Mouse (Mus musculus) forebrain, embryonic 16.5 days (tissue): ENCODE results near the gene Hrasls5. TPM values are rescaled to one million over a fixed set of nuclear protein-coding genes. Genes with fewer than 3 reads are reported as not detected.

Experiments
- ATAC-seq: fragments of 200-750 bp; cut with Nextera tagmentation; 2 replicates; pipeline ENCODE4 v1.8.0; 2017; ENCODE audit warnings: mild to moderate bottlenecking, moderate library complexity
- H3K27ac ChIP-seq: fragments of 300-500 bp; sonication (generic); 2 replicates; pipeline ENCODE4 v1.5.1; 2014; ENCODE audit warnings: low read length, control low read depth
- H3K27me3 ChIP-seq: fragments of 300-500 bp; sonication (generic); replicated peaks from 2 replicates; pipeline ENCODE4 v1.6.1; 2014; ENCODE audit warnings: low read length; ENCODE audit not compliant: control insufficient read depth, insufficient read depth
- H3K36me3 ChIP-seq: fragments of 300-500 bp; sonication (generic); 2 replicates; pipeline ENCODE4 v1.6.1; 2014; ENCODE audit not compliant: control insufficient read depth, insufficient read depth
- H3K4me1 ChIP-seq: fragments of 300-500 bp; sonication (generic); replicated peaks from 2 replicates; pipeline ENCODE4 v1.6.1; 2014; ENCODE audit warnings: low read length; ENCODE audit not compliant: control insufficient read depth, insufficient read depth
- H3K4me2 ChIP-seq: fragments of 300-500 bp; sonication (generic); 2 replicates; pipeline ENCODE4 v1.6.1; 2014; ENCODE audit warnings: mild to moderate bottlenecking, low read length, control low read depth
- H3K4me3 ChIP-seq: fragments of 300-500 bp; sonication (generic); replicated peaks from 2 replicates; pipeline ENCODE4 v1.5.1; 2014; ENCODE audit warnings: mild to moderate bottlenecking, low read length, control low read depth
- H3K9ac ChIP-seq: fragments of 300-500 bp; sonication (generic); replicated peaks from 2 replicates; pipeline ENCODE4 v1.6.1; 2014; ENCODE audit warnings: low read depth, low read length, control low read depth
- H3K9me3 ChIP-seq: fragments of 300-500 bp; sonication (generic); 2 replicates; pipeline ENCODE4 v1.6.1; 2016; ENCODE audit warnings: low read length; ENCODE audit not compliant: control insufficient read depth
- WGBS: fragments of 180-500 bp; shearing (Covaris S2); extraction: QIAGEN DNeasy Blood & Tissue Kit; methylation state at CpG from one replicate; pipeline ENCODE4 v1.1.7; 2014; 5-methylcytosine and 5-hydroxymethylcytosine counted together
- polyA plus RNA-seq: library from polyadenylated mRNA; unstranded; fragments of >200 nt; fragmentation: Nextera tagmentation; extraction: Ambion mirVana; gene quantifications from 2 replicates; pipeline ENCODE4 v1.2.1, GENCODE M21; 2015

Gene Hrasls5
- polyA plus RNA-seq, 1 experiment from 2014 or later = not detected

DNA sequence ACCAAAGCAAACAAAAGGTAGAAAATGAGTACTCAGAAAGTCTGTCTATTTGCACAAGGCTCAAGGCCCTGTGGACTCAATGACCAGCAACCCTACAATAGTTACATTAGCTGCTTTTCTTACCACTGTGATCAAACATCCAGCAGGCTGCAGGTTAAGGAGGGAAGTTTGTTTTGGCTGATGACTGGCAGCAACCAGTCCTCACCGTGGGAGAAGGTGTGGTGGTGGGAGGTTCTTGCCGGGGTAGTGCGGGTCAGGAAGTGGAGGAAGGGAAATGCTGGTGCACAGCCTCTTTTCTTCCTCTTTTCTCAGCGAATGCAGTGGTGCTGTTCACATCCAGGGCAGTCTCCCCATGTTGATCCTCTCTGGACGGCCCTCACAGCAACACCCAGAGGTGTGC is 31.3 kb upstream of the Hrasls5 start:
- Histone ChIP-seq H3K27me3 (no peaks in the 10 kb centered on the region), H3K4me2 (no peak overlapping the region), H3K4me3 (no peak overlapping the region), H3K9ac (no peak overlapping the region), H3K27ac (no peak overlapping the region), H3K36me3 (no peaks in the 10 kb centered on the region), H3K9me3 (no peaks in the 10 kb centered on the region), H3K4me1 (no peaks in the 10 kb centered on the region)
- no peak for ATAC-seq
- WGBS = 80% methylated on average over 5 of the region's 5 CpGs

DNA sequence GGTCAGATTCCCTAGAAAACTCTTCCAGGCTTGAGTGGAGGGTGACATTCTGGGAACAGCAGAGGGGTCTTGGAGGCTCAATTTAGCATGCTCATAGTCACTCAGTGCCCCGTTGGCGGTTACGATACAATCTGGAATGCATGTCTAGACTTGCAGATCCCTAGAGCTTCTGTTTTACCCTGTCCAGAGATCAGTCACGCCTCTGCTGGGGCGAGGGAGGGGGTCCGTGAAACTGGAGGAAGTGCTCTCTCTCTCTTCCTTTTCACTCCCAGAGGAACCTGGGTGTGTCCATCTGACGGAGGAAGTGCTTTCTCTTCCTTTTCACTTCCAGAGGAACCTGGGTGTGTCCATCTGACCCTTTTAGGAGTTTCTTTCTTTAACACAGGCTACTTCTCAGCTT is 29.2 kb upstream of the Hrasls5 start:
- 78% methylated on average over 7 of the region's 7 CpGs for WGBS
- Histone ChIP-seq H3K4me1 (no peaks in the 10 kb centered on the region), H3K9ac (no peak overlapping the region), H3K36me3 (no peaks in the 10 kb centered on the region), H3K27ac (no peak overlapping the region), H3K9me3 (no peaks in the 10 kb centered on the region), H3K27me3 (no peaks in the 10 kb centered on the region), H3K4me3 (no peak overlapping the region), H3K4me2 (no peak overlapping the region)
- ATAC-seq = no peak

DNA sequence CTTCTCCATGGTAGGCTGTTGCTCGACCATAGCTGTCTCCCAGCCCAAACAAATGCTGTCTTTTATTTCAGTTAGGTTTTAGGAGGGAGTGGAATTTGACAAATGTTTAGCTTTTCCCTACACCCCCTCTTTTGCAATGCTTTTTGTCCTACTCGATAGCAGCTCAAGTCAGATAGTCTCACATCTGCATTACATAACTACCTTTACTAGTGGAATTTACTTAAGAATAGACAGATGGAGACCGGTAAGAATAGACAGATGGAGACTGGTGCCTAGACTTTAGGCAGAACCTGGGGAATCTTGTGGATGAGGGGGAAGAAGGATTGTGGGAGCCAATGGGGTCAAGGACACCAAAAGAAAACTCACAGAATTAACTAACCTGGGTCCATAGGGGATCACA is 28.7 kb upstream of the Hrasls5 start:
- H3K4me3 ChIP-seq = no peak overlapping the region
- no peak overlapping the region for H3K4me2 ChIP-seq
- no peaks in the 10 kb centered on the region for H3K27me3 ChIP-seq
- H3K27ac ChIP-seq = no peak overlapping the region
- no peak for ATAC-seq
- H3K9me3 ChIP-seq = no peaks in the 10 kb centered on the region
- H3K9ac ChIP-seq = no peak overlapping the region
- H3K36me3 ChIP-seq = no peaks in the 10 kb centered on the region
- no peaks in the 10 kb centered on the region for H3K4me1 ChIP-seq
- 72% methylated on average over 3 of the region's 3 CpGs for WGBS

DNA sequence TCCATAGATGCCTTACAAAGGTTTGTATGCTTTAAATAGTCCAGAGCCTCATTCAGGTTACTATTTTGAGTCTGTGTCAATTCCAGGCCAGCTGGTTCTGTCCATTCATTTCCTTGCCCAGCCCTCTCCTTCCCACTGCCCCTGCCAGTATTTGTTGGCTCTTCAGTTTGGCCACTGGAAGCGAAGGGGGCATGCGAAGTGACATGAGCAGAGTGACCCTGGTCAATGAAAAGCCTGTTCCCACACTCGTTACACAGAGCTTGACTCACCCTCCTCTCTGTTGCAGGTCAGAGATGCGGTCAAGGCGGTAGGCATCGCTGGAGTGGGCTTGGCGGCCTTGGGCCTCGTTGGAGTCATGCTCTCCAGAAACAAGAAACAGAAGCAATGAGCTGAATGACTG is 27.1 kb upstream of the Hrasls5 start:
- Histone ChIP-seq H3K36me3 (no peaks in the 10 kb centered on the region), H3K4me1 (no peaks in the 10 kb centered on the region), H3K27me3 (no peaks in the 10 kb centered on the region), H3K4me3 (no peak overlapping the region), H3K9ac (no peak overlapping the region), H3K4me2 (no peak overlapping the region), H3K9me3 (no peaks in the 10 kb centered on the region), H3K27ac (no peak overlapping the region)
- 81% methylated on average over 8 of the region's 8 CpGs for WGBS
- ATAC-seq = no peak

DNA sequence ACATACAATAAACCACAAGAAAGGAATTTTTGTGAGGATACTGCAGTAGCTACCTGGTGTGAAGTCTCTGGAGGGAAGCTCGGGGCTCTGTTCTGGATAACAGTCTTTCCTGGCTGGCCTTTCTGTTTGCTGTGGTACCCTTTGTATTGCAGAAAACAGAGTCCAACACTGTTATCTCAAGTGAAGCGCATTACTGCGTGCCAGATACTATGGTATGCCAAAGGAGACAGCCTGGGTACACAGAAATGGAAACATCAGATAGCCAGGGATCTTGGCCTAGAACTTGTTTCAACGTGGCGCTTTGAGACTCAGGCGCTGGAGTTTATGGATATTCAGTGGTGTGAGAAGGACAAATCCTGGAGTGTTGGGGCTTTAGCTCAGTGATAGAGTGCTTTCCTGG is 26.6 kb upstream of the Hrasls5 start:
- no peak overlapping the region for H3K4me2 ChIP-seq
- H3K4me3 ChIP-seq = no peak overlapping the region
- no peak overlapping the region for H3K9ac ChIP-seq
- no peaks in the 10 kb centered on the region for H3K4me1 ChIP-seq
- ATAC-seq = no peak
- H3K9me3 ChIP-seq = no peaks in the 10 kb centered on the region
- H3K27me3 ChIP-seq = no peaks in the 10 kb centered on the region
- WGBS = 93% methylated on average over 6 of the region's 6 CpGs
- H3K36me3 ChIP-seq = no peaks in the 10 kb centered on the region
- H3K27ac ChIP-seq = no peak overlapping the region

DNA sequence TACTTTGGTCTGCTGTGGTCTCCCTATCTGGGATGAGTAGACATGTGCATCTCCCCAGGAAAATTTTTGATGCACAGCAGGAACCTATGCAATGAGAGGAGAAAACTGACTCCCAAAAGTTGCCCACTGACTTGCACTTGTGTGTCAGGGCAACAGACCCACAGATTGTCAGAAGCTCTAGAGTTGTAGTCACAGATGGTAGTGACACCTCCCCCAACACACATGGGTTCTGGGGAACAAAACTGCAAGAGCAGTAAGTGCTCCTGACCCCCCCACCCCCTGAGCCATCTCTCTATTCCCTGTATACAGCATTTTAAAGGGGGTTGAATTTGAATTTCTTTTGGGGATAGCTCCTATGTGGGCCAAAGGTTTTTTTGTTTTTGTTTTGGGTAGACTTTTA is 21.5 kb upstream of the Hrasls5 start:
- Histone ChIP-seq H3K27ac (no peak overlapping the region), H3K9me3 (no peaks in the 10 kb centered on the region), H3K9ac (no peak overlapping the region), H3K4me1 (no peaks in the 10 kb centered on the region), H3K4me3 (no peak overlapping the region), H3K36me3 (no peaks in the 10 kb centered on the region), H3K4me2 (no peak overlapping the region), H3K27me3 (no peaks in the 10 kb centered on the region)
- ATAC-seq = no peak

DNA sequence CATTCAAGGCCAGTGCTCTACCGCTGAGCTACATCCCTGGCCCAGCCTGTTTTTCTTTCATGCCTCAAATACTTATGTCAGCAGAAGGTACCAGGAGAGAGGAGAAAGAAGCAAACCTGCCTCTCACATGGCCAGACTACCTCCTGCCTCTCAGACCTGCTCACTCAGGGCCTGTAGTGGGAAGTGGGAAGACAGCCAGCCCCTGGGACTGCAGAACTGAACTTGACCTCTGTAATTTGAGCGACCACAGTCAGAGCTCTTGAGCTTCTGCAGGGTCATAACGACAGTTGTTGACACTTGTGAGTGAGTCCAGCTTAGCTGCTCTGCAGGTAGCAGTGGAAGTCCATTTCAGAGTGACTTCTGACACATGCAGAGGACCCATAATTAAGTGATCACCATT is 20.3 kb upstream of the Hrasls5 start:
- H3K4me2 ChIP-seq = no peak overlapping the region
- H3K27ac ChIP-seq = no peak overlapping the region
- no peaks in the 10 kb centered on the region for H3K4me1 ChIP-seq
- no peak overlapping the region for H3K4me3 ChIP-seq
- no peaks in the 10 kb centered on the region for H3K9me3 ChIP-seq
- H3K27me3 ChIP-seq = no peaks in the 10 kb centered on the region
- no peaks in the 10 kb centered on the region for H3K36me3 ChIP-seq
- H3K9ac ChIP-seq = no peak overlapping the region
- WGBS = 70% methylated on average over 3 of the region's 3 CpGs
- no peak for ATAC-seq

DNA sequence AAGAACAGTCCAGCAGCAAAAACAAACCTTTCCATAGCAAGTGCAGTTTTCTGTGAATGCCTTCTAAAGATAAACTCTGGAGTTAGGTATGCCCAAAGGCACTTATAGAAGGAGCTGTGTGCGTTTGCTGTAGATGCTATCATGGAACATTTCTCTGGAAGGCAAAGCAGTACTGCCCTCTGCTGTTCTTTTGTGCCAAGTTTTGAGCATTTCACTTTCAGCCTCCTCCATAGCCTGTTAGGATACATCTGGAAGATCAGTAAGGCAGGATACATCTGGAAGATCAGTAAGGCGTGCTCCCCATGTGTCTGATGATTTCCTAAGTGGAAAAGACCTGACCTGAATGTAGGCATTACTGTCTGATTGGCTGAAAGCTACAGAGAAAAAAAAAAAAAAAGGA is 16.8 kb upstream of the Hrasls5 start:
- no peak for ATAC-seq
- H3K9ac ChIP-seq = no peak overlapping the region
- no peaks in the 10 kb centered on the region for H3K36me3 ChIP-seq
- H3K4me1 ChIP-seq = no peaks in the 10 kb centered on the region
- WGBS = 28% methylated on average over 2 of the region's 2 CpGs
- H3K4me2 ChIP-seq = no peak overlapping the region
- H3K27me3 ChIP-seq = no peaks in the 10 kb centered on the region
- no peaks in the 10 kb centered on the region for H3K9me3 ChIP-seq
- H3K27ac ChIP-seq = no peak overlapping the region
- H3K4me3 ChIP-seq = no peak overlapping the region

DNA sequence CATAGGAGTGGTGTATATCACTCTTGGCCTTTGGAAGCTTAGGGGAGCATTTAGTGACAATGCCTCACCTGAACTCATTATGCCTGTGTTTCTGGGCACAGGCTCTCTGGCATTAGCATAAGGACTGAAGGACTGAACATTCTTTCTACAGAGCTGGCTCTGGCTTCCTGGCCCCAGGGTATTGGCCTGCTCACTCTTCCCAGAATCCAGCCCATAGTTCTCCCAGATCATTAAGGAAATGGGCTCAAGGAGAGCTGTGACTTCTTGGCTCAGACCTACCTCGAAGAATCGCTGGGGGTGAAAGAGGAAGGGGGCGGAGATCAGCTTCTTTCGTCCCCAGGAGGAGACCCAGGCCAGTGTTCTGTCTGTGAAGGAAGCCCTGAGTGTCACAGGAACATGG is 13.9 kb upstream of the Hrasls5 start:
- 65% methylated on average over 4 of the region's 4 CpGs for WGBS
- no peak overlapping the region for H3K27ac ChIP-seq
- no peak overlapping the region for H3K4me2 ChIP-seq
- H3K36me3 ChIP-seq = no peaks in the 10 kb centered on the region
- ATAC-seq = no peak
- H3K4me1 ChIP-seq = peaks cover 4% of the 10 kb centered on the region
- H3K9me3 ChIP-seq = no peaks in the 10 kb centered on the region
- H3K4me3 ChIP-seq = no peak overlapping the region
- H3K9ac ChIP-seq = no peak overlapping the region
- no peaks in the 10 kb centered on the region for H3K27me3 ChIP-seq

DNA sequence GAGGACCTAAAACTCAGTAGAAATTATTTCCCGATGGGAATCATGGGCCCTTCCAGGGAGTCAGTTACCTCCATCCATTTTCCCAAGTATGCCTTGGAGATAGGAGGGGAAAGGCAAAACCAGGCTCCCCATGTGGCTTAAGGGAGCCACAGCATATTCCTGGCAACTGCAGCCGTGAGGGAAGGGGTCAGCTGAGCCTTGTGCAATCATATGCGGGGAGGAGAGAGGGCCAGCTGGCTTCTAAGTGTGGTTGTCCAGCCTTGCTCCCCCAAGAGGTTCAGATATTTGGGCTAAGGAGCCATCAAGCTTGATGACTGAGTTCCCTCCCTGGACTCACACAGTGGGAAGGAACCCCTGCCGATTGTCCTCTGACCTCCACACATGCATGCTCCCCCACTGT is 10.8 kb upstream of the Hrasls5 start:
- no peaks in the 10 kb centered on the region for H3K27me3 ChIP-seq
- peaks cover 12% of the 10 kb centered on the region for H3K4me1 ChIP-seq
- no peak overlapping the region for H3K27ac ChIP-seq
- no peak overlapping the region for H3K9ac ChIP-seq
- H3K9me3 ChIP-seq = no peaks in the 10 kb centered on the region
- no peak for ATAC-seq
- 85% methylated on average over 4 of the region's 4 CpGs for WGBS
- no peak overlapping the region for H3K4me2 ChIP-seq
- no peaks in the 10 kb centered on the region for H3K36me3 ChIP-seq
- H3K4me3 ChIP-seq = no peak overlapping the region
